Mouse (Mus musculus) CD4-positive, CD25-positive, alpha-beta regulatory T cell, adult 2 months (primary cell): ENCODE results near the gene Ccl11.

Experiments
- DNase-seq: peaks from one replicate; pipeline ENCODE4 v3.0.0-alpha.2; 2012; ENCODE audit warnings: low read depth, low spot score

Ccl11 gene

DNA sequence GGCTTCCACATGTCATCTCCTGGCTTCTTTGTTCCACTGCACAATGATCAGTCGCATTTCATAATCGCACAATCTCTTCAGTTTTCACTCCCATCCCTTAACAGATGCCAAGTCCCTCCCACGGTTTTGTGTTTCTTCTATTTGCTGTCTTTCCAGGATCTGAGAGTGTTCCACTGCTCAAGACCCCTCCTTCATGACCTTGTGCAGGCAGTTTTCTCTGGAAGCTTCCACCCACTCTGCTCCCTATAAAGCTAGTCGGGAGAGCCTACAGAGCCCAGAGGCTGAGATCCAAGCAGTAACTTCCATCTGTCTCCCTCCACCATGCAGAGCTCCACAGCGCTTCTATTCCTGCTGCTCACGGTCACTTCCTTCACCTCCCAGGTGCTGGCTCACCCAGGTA lies at the start of gene Ccl11:
Ccl11 (plus strand) TSS at position 178 of the 400 bp plus-strand sequence.
- no peak for DNase-seq

DNA sequence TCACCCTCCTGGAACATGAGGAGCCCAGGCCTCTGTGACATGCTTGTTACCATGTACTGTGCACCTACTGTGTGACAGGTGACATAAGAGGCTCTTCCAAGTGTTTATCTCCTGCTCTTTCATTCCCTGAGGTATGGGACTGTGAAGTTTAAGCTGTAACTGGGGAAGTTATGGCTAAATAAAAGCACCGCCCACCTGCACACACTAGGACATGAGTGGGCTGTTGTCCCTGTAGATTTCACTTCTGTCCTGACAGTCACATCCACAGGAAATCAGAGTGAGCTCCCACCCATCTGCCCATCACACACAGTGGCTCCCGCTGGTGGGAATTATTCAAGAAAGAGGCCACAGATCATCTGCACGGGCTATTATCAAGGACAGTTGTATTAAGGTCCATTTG lies 47.5 kb upstream of the Ccl11 start:
- DNase-seq: no peak

DNA sequence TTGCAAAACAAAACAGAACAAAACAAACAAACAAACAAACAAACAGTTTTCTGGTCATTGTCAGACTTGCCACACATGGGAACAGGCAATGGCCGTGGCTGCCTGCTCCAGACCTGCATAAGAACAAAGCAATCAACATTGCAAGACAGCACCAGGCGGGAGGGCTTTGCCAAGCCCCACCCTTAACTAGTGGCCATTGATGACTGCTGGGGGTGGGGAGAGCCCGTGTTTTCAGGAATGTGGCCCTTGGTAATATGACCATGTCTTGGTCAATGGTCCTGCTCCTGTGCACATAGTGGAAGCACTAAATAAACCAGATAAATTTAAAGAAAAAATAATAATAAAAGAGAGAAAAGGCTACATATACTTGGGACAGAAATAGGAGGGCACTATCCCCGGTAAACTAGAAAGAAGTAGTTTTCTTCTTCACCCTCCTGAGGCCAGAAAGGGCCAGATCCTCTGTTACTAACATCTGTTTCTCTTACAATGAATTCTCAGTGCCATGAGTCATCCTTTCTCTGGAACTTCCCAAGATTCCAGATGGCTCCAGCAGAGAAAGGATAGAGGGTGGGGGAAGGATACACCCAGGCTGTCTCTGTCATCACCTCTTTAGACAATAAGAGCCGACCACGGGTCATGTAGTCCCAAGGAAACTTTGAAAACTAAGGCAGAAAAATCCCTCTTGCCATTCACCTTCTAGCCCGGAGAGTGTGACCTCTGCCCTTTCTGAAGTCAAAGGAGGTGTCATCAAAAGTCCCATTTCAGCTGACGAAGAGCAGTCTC lies 46.0 kb upstream of the Ccl11 start:
- no peak for DNase-seq

DNA sequence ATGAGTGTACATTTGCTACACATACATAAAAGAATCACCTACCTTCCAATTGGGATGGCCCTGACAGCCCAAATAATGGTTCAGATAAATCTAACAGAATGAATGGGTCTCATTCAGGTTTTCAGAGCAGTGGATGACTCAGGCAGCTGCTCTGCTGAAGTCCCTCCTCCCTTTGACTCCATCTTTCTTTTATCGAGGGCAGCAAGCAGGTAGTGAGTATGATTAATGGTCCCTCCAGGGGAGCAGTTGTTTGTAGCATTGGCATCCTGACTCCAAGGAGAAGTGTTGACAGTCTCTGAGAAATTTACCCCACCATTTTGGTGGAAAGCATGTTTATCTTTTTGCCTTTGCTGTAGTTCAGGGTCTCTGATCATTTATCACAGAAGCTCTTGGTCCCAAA lies 43.9 kb upstream of the Ccl11 start:
- DNase-seq: no peak

GRCm38 (mm10) chr11:82015066-82015465 lies 42.6 kb upstream of the Ccl11 start:
- no peak for DNase-seq

- DNase-seq: no peak
These were observed 41.3 kb upstream of the Ccl11 start for GRCm38 (mm10) chr11:82016181-82016780.

DNA sequence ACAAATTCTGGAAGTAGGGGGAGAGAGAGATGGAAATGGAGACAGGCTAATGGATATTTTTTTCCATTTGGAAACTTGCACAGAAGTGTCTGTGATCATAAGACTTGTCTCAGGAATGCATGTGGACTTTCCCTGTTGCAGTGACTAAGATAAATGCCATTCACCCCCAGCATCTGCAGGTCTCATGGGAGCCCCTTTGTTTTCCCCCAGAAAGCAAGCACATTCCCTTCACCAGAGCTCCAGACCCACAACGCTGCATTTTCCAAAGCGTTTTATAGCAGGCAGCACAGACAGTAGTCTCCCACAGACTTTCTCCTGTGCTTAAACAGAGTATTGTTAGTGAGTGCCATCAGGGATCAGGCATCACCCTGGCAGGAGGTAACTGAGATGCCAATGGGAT lies 38.2 kb upstream of the Ccl11 start:
- DNase-seq: no peak

DNA sequence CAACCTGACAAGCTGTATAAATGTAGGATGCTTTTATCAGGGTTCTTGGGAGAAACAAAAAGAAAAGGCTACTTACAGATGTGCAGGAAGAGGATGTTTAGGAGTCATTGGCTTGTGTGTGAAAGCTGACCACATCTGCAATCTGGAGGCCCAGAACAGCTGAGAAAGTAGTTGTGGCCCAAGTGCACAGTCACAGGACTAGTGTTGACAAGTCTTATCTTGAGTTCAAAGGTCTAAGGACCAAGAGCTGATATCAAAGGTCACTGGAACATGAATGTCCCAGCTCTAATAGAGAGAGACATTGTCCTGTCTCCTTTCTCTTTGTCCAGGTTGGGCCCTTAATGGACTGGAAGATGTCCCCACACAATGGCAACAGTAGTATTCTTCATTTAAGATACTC lies 37.8 kb upstream of the Ccl11 start:
- DNase-seq: no peak

DNA sequence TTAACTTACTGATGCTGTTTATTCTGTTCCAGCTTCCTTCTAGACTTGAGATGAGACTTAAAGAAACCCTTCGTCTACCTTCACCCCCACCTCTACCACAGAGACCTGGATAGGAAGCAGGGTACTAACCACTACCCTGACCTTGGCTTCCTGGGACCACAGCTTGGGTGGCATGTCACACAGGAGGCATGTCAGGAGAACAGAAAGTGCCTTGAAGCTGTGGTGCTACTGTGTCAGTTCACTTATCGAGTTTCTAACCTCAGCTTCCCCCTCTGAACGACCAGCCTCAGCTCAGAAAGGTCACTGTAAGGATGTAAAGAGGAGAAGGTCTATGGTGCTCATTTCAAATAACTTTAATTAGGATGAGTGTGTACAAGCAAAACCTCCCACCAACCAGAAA lies 36.2 kb upstream of the Ccl11 start:
- no peak for DNase-seq

DNA sequence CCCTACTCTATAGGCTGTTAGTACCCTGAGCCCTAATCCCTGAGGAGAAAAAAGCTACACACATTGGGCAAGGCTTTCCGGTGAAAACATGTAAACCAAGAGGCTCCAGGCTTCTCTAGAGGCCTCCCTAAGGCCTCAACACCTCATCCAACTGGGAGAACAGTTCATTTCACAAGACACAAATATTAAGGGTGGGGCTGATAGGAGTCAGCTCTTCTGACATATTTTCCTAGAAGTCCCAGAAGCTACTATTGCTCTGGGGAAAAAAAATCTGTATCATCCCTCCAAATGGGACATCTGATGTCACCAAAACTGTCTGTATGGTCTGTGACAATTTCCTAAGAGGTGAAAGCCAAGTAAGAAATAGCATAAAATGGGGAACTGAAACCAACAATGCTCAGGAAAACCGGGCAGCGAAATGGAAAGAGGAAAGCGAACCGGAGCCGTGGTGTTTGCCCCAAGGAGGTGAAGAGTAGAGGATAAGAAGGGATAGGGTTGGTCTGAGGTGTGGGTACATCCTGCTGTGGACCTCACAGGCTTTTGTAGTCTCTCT lies 35.0 kb upstream of the Ccl11 start:
- no peak for DNase-seq

DNA sequence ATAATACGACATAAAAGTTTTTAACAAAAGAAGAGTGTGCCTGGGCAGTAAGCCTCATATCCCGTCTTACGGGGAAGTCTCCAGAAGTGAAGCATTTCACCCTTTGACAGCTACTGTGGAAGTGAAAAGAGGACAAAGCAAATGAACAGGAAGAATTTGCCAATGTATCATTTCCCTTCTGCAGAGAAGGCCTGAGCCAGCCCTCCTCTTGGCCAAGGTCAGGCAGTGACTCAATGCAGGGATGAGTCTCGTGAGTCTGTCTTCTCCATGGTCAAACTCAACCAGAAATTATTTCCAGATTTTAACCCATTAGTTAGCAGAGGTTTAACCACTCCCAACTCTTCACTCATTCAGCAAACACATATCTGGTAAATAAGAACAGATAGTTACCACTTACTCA lies 33.9 kb upstream of the Ccl11 start:
- DNase-seq: no peak

DNA sequence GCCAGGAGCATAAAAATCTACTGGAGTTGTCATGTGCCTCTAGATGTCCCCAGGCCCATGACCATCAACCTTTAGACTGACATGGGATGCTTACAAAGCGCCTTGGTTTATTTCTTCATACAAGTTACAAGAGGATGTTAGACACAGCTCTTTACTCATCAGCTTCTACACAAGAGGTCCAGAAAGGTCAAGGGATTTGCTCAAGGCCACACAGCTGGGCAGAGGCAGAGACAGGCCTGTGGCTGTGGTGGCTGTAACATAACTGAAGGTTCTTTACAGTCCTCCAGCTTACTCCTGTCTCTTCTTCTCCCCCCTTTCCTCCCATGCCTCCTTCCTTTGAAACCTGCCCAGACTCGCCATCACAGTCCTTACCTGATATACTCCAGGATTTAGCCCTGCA lies 27.5 kb upstream of the Ccl11 start:
- DNase-seq: no peak

DNA sequence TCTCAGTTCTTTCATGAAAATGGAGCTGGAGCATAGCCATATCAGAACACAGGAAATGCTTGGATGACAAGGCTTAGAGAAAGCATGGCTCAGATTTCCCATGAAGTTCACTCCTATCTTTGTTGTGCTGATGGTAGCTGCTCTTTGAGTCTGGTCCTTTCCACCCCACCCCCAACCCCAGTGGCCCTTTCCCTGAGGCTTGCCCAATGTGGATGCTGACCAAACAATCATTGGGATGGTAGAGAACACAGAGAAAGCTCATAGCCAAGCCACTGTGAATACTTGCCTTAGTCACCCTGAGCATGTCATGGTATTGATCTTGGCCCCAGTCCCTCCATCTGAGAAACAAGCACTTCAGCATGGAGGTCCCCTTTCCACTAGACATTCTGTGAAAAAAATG lies 25.5 kb upstream of the Ccl11 start:
- DNase-seq: no peak

DNA sequence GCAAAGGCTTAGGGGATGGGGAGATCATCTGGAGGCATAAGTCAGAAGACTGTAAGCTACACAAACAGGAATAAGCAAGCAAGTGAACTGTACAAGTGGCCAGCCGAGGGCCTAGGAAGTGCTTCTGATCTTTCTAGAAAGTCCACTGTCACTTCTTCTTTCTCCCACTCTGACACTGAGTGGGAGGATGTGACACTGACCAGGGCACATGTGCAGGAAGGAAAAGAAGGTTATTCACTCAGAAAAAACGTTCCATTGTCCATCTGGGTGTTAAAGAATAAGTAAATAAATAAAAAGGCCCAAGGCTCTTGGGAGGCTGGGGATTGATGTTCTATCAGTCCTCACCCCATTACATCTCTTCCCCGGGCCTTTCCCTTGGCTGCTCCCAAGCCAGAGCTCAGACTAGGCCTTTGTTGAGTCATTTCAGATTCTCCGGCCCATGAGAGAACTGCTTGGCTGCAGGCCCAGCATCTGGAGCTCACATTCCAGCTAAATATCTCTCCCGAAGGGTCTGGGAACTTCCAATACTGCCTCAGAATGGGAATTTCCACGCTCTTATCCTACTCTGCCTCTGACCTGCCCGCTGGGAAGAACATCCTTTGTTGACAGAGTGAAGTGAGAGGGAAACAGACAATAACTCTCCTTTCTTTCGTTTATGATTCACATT lies 24.8 kb upstream of the Ccl11 start:
- no peak for DNase-seq

- no peak for DNase-seq
These were observed 23.2 kb upstream of the Ccl11 start for GRCm38 (mm10) chr11:82034446-82034845.

DNA sequence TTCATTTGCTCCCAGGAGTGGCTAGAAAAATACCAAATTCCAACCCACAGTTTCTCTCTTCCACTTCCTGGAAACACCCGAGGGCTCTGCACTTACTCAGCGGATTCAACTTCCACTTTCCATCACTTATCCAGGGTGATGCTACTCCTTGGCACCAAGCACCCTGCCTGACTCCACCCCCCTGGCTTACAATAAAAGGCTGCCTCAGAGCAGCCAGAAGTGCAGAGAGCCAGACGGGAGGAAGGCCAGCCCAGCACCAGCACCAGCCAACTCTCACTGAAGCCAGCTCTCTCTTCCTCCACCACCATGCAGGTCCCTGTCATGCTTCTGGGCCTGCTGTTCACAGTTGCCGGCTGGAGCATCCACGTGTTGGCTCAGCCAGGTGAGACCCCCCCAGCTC lies 22.3 kb upstream of the Ccl11 start, which contains the start of gene Ccl2:
Ccl2 (plus strand) TSS at position 216 of the 400 bp plus-strand sequence.
- no peak for DNase-seq

DNA sequence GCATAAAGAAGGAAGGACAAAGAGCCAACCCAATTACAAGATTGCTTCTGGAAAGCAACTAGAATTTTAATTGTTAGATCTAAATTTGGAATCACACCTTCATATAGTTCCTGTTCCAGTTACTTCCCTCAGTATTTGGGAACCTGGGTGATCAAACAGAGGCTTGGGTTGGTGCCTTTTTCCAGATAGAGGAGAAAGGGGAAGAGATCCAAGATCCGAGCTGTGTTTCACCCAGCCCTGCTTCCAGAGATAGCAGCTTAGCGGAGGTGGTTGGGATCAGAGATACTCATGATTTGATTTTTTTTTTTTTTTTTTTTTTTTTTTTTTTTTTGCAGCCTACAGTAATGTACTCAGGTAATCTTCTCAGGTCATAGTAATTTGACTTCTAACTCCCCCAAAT lies 21.8 kb upstream of the Ccl11 start:
- DNase-seq: no peak

- no peak for DNase-seq
These were observed 19.1 kb upstream of the Ccl11 start, which contains the start of gene Gm17268 for GRCm38 (mm10) chr11:82038535-82038934. Gene Gm17268, minus strand, starts transcription at chr11:82038562.

- no peak for DNase-seq
These were observed 18.4 kb upstream of the Ccl11 start for GRCm38 (mm10) chr11:82039132-82039660.

- no peak for DNase-seq
These were observed 15.9 kb upstream of the Ccl11 start for GRCm38 (mm10) chr11:82041671-82042080.

- DNase-seq: no peak
These were observed 12.2 kb upstream of the Ccl11 start, which contains the start of gene Ccl7 for GRCm38 (mm10) chr11:82045471-82045870. Gene Ccl7, plus strand, starts transcription at chr11:82045712.
